Mouse (Mus musculus) hindbrain, embryonic 11.5 days (tissue): ENCODE results near the gene Galntl6. TPM values are rescaled to one million over a fixed set of nuclear protein-coding genes. Genes with fewer than 3 reads are reported as not detected.
A peak's percentile ranks its signal among the peaks of the same experiment; 100 is the strongest.

Source experiments
- ATAC-seq: fragments of 200-750 bp; cut with Nextera tagmentation; 2 replicates; pipeline ENCODE4 v1.8.0; 2017; ENCODE audit warnings: mild to moderate bottlenecking, moderate TSS enrichment, moderate library complexity; ENCODE audit not compliant: low FRiP score
- DNase-seq: peaks from one replicate; pipeline ENCODE4 v3.0.0-alpha.2; 2015; ENCODE audit warnings: low spot score
- H3K27ac ChIP-seq: fragments of 300-500 bp; sonication (generic); 2 replicates; pipeline ENCODE4 v1.5.1; 2014; ENCODE audit warnings: mild to moderate bottlenecking, low read depth, low read length
- H3K27me3 ChIP-seq: fragments of 300-500 bp; sonication (generic); 2 replicates; pipeline ENCODE4 v1.6.1; 2014; ENCODE audit warnings: mild to moderate bottlenecking, low read length, moderate library complexity, mixed read lengths; ENCODE audit not compliant: control insufficient read depth, insufficient read depth
- H3K36me3 ChIP-seq: fragments of 300-500 bp; sonication (generic); 2 replicates; pipeline ENCODE4 v1.6.1; 2014; ENCODE audit warnings: mild to moderate bottlenecking, low read length, moderate library complexity, mixed read lengths; ENCODE audit not compliant: control insufficient read depth, insufficient read depth
- H3K4me1 ChIP-seq: fragments of 300-500 bp; sonication (generic); replicated peaks from 2 replicates; pipeline ENCODE4 v1.6.1; 2014; ENCODE audit warnings: low read length, mixed read lengths; ENCODE audit not compliant: control insufficient read depth, insufficient read depth
- H3K4me2 ChIP-seq: fragments of 300-500 bp; sonication (generic); replicated peaks from 2 replicates; pipeline ENCODE4 v1.6.1; 2014; ENCODE audit warnings: mild to moderate bottlenecking, low read depth, low read length
- H3K4me3 ChIP-seq: fragments of 300-500 bp; sonication (generic); 2 replicates; pipeline ENCODE4 v1.5.1; 2014; ENCODE audit warnings: low read depth, low read length
- H3K9ac ChIP-seq: fragments of 300-500 bp; sonication (generic); 2 replicates; pipeline ENCODE4 v1.6.1; 2014; ENCODE audit warnings: low read depth, low read length
- H3K9me3 ChIP-seq: fragments of 300-500 bp; sonication (generic); 2 replicates; pipeline ENCODE4 v1.6.1; 2016; ENCODE audit warnings: low read length; ENCODE audit not compliant: control insufficient read depth
- whole genome bisulfite sequencing: fragments of 180-500 bp; shearing (Covaris S2); extraction: QIAGEN DNeasy Blood & Tissue Kit; methylation state at CpG from one replicate; pipeline ENCODE4 v1.1.7; 2014; 5-methylcytosine and 5-hydroxymethylcytosine counted together
- polyA plus RNA-seq: library from polyadenylated mRNA; unstranded; fragments of >200 nt; fragmentation: Nextera tagmentation; extraction: Ambion mirVana; gene quantifications from 2 replicates; pipeline ENCODE4 v1.2.1, GENCODE M21; 2014

Galntl6 gene
- polyA plus RNA-seq, 1 experiment from 2014 or later, result 0.66 TPM

- ATAC-seq, result no peak
- DNase-seq, result no peak
- H3K4me1 ChIP-seq, result no peaks in the 10 kb centered on the region
- H3K27me3 ChIP-seq, result no peaks in the 10 kb centered on the region
- H3K36me3 ChIP-seq, result no peaks in the 10 kb centered on the region
- H3K4me2 ChIP-seq, result no peak overlapping the region
- 65% methylated on average over 8 of the region's 8 CpGs for WGBS
- H3K9ac ChIP-seq, result no peak overlapping the region
- no peak overlapping the region for H3K4me3 ChIP-seq
- no peaks in the 10 kb centered on the region for H3K9me3 ChIP-seq
- no peak overlapping the region for H3K27ac ChIP-seq
These were observed 1171.1 kb downstream of the Galntl6 start for GRCm38 (mm10) chr8:57741309-57741708.

GRCm38 (mm10) chr8:57737281-57737680 is 1175.2 kb downstream of the Galntl6 start:
- WGBS, result 93% methylated on average over 4 of the region's 4 CpGs
- no peak overlapping the region for H3K9ac ChIP-seq
- no peaks in the 10 kb centered on the region for H3K9me3 ChIP-seq
- H3K36me3 ChIP-seq, result no peaks in the 10 kb centered on the region
- no peaks in the 10 kb centered on the region for H3K27me3 ChIP-seq
- H3K4me2 ChIP-seq, result no peak overlapping the region
- no peak overlapping the region for H3K27ac ChIP-seq
- H3K4me3 ChIP-seq, result no peak overlapping the region
- DNase-seq, result no peak
- 0 out of 2 replicates have a peak, but pooled peaks cover 2% of the 10 kb centered on the region for H3K4me1 ChIP-seq
- ATAC-seq, result no peak

- peak; percentile 40 for DNase-seq
- H3K4me1 ChIP-seq, result 0 out of 2 replicates have a peak, but pooled peaks cover 2% of the 10 kb centered on the region
- H3K4me2 ChIP-seq, result no peak overlapping the region
- H3K9ac ChIP-seq, result no peak overlapping the region
- H3K27me3 ChIP-seq, result no peaks in the 10 kb centered on the region
- 7% methylated on average over 2 of the region's 2 CpGs for WGBS
- peak; percentile 68 for ATAC-seq
- H3K27ac ChIP-seq, result no peak overlapping the region
- no peak overlapping the region for H3K4me3 ChIP-seq
- no peaks in the 10 kb centered on the region for H3K9me3 ChIP-seq
- H3K36me3 ChIP-seq, result no peaks in the 10 kb centered on the region
These were observed 1179.6 kb downstream of the Galntl6 start for GRCm38 (mm10) chr8:57732795-57733194.

- no peaks in the 10 kb centered on the region for H3K27me3 ChIP-seq
- WGBS, result 76% methylated on average over 8 of the region's 8 CpGs
- no peak overlapping the region for H3K4me2 ChIP-seq
- H3K4me1 ChIP-seq, result 0 out of 2 replicates have a peak, but pooled peaks cover 2% of the 10 kb centered on the region
- H3K4me3 ChIP-seq, result no peak overlapping the region
- H3K9ac ChIP-seq, result no peak overlapping the region
- H3K9me3 ChIP-seq, result no peaks in the 10 kb centered on the region
- no peak overlapping the region for H3K27ac ChIP-seq
- no peak for DNase-seq
- H3K36me3 ChIP-seq, result no peaks in the 10 kb centered on the region
- ATAC-seq, result no peak
These were observed 1180.8 kb downstream of the Galntl6 start for GRCm38 (mm10) chr8:57731666-57732065.

GRCm38 (mm10) chr8:57728276-57728675 is 1184.2 kb downstream of the Galntl6 start:
- Histone ChIP-seq H3K27ac (no peak overlapping the region), H3K4me1 (0 out of 2 replicates have a peak, but pooled peaks cover 2% of the 10 kb centered on the region), H3K9me3 (no peaks in the 10 kb centered on the region), H3K36me3 (no peaks in the 10 kb centered on the region), H3K4me2 (no peak overlapping the region), H3K27me3 (no peaks in the 10 kb centered on the region), H3K9ac (no peak overlapping the region), H3K4me3 (no peak overlapping the region)
- WGBS, result 84% methylated on average over 2 of the region's 2 CpGs
- DNase-seq (no peak), ATAC-seq (no peak)

- Histone ChIP-seq H3K9ac (no peak overlapping the region), H3K4me3 (no peak overlapping the region), H3K27me3 (no peaks in the 10 kb centered on the region), H3K36me3 (no peaks in the 10 kb centered on the region), H3K4me2 (no peak overlapping the region), H3K4me1 (no peaks in the 10 kb centered on the region), H3K27ac (no peak overlapping the region), H3K9me3 (no peaks in the 10 kb centered on the region)
- WGBS, result 91% methylated on average over 13 of the region's 13 CpGs
- DNase-seq (no peak), ATAC-seq (no peak)
These were observed 1187.4 kb downstream of the Galntl6 start for GRCm38 (mm10) chr8:57724843-57725627.

Other genes starting within 250 kb of the Galntl6 start
- gene BC030500, start 885 bp downstream of the Galntl6 start, polyA plus RNA-seq, result 1.4 and 1.7 TPM in 2 replicates